Mouse (Mus musculus): Measurements from ENCODE around the gene Cacna1i. TPM values are rescaled to one million over a fixed set of nuclear protein-coding genes. Genes with fewer than 3 reads are reported as not detected.
A peak's percentile ranks its signal among the peaks of the same experiment; 100 is the strongest.

The Cacna1i gene
- total RNA-seq, 2 experiments from 2014 or later, result 0.28 to 0.46 TPM

DNA sequence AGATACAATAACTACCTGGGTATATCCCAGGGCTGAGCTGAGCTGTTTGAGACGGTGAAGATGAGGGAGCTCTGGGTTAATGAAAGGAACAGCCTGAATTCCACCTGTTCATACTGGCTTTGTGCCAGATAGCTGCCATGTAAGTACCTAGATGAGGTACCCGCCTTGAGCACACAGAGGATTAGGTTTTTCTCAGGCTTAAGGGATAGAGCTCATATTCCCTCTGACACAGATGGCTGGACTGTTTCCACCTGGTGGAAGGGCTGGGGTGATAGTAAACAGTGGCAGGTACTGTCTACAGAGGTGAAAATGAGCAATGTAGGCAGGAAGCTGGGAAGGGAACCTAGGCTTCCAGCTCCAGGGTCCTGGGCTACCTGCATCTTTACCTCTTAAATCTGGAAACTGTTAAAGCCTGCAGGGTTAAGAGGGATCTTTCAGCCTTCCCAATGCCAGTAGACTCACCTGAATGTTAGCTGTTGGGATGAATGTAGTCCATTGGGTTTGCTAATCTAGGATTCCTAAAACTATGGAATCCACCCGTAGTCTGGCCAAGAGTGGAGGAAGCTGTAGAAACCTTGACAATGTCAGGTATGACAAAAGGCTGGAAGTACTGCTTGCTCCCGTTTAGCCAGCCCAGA, 29.3 kb upstream of the Cacna1i start:
- peak overlapping the region; percentile 78 for H3K4me3 ChIP-seq
- peak; percentile 60 for DNase-seq
- intact Hi-C loops (cut with DNase I), result no loop called here
- peak overlapping the region; percentile 99 for H3K27ac ChIP-seq
- TF ChIP-seq CTCF (IDR thresholded peaks at IDR 0.05), result no peak

DNA sequence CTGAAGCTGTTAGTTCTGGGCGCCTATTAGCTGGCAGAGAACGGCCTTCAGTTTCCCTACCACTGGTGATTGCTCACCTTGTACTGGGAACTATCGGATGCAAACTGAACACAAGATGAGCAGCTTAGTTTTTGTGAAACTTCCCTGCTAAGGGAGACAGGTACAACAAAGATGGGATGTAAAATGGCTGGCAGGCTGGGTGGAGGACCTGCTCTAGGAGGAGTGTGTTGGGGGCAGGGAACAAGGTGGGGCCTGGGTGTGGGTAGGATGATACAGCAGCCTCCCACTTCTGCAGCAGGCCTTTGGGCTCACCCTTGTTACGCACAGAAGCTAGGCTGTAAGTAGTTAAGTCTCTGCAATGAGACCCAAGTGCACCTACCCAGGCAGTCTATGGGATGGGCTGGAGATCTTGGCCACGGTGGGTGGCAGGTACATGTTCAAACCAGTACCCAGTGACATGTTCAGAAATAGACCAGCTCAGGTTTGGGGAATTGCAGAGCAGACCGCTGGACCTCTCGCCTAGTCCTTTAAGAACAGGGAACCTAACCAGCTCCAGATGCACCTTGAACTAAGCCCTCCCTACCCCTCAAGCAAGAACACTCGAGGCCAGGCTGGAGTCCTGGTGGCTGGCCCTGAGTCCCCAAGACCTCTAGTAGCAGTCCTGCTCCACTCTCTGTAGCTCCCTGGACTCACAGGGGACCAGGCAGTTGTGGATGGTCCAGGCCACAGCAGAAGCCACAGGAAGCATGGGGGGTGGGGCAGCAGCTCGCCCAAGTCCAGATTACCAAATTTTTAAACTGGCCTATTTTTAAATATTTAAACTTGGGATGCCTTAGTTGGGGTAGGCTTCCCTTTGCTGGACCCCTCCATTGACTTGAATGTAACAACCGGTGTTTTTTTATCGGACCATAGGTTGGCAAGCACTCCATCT, 28.5 kb upstream of the Cacna1i start:
- H3K27ac ChIP-seq, result peak overlapping the region; percentile 99
- DNase-seq, result no peak
- intact Hi-C loops (cut with DNase I), result no loop called here
- no peak for TF ChIP-seq CTCF (IDR thresholded peaks at IDR 0.05)
- peak overlapping the region; percentile 78 for H3K4me3 ChIP-seq

DNA sequence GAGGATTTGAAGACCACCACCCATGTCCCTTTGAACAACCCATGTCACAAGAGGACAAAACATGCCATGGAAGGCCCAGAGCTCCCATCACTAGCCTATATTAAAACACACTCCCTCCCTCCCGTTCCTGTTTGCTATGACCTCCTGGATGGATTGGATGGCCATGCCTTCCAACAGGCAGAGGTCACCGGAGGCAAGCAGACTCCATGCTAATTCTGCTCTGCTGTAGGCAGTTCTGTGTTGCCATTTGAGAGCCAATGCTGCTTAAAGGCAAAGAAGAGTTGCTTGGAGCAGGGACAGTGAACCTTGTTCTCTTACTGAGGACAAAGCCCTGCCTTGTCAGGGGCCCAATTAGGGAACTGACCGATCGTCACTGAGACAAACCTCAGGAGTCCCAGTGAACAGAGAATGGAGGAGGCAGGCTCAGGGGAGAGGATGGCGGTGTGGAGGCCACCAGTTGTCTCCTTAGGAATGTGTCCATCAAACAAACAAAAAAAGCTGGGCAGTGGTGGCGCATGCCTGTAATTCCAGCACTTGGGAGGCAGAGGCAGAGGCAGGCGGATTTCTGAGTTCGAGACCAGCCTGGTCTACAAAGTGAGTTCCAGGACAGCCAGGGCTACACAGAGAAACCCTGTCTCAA, 27.5 kb upstream of the Cacna1i start:
- intact Hi-C loops (cut with DNase I), result loop anchor here (5.0 kb wide), 1 partner anchor 443 kb away; no protein-coding TSS in a partner anchor
- DNase-seq, result no peak
- H3K4me3 ChIP-seq, result no peak overlapping the region

DNA sequence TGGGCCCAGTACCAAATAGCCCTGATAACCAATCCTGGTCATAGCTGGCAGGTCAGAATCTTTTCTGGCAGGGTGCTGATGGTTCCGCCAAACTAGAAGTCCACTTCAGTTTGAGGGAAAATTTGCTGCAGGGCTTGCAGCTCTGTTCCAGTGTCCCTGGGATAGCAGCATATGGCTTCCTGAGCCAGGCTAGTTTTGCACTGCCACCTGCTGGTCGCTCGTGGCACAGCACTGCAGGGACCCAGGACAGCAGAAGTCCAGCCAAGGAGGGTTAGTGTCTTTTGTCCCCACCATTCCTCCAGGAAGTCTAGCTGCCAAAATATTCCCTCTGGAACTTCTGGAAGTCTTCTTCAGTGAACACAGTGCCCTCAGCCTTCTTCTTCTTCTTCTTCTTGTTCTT, 26.4 kb upstream of the Cacna1i start:
- intact Hi-C loops (cut with DNase I), result loop anchor here (1.0 to 5.0 kb wide), 2 partner anchors 35 to 442 kb away; no protein-coding TSS in a partner anchor
- peak; percentile 88 for DNase-seq

More for the DNA sequence above, 27.5 kb upstream of the Cacna1i start:
- TF ChIP-seq CTCF (IDR thresholded peaks at IDR 0.05), result no peak
- H3K27ac ChIP-seq, result peak overlapping the region; percentile 99; the same call in 1 of the 2 replicates

GRCm38 (mm10) chr15:80261100-80261499, 25.9 kb upstream of the Cacna1i start:
- no peak overlapping the region for H3K27ac ChIP-seq
- DNase-seq, result no peak
- no peak for TF ChIP-seq CTCF (IDR thresholded peaks at IDR 0.05)
- intact Hi-C loops (cut with DNase I), result loop anchor here (1.0 to 5.0 kb wide), 2 partner anchors 36 to 441 kb away; no protein-coding TSS in a partner anchor
- H3K4me3 ChIP-seq, result no peak overlapping the region

More for the DNA sequence above, 26.4 kb upstream of the Cacna1i start:
- Histone ChIP-seq H3K4me3 (no peak overlapping the region), H3K27ac (peak overlapping the region; percentile 52)
- peak; percentile 98 for TF ChIP-seq CTCF (IDR thresholded peaks at IDR 0.05)

- TF ChIP-seq CTCF (IDR thresholded peaks at IDR 0.05), result no peak
- intact Hi-C loops (cut with DNase I), result loop anchor here (5.0 kb wide), 1 partner anchor 438 kb away; no protein-coding TSS in a partner anchor
- H3K27ac ChIP-seq, result peak within 1 kb of the TSS; percentile 89
- peak within 1 kb of the TSS; percentile 98 for H3K4me3 ChIP-seq
- peak; percentile 91 for DNase-seq
Observed at GRCm38 (mm10) chr15:80263610-80264575, 23.1 kb upstream of the Cacna1i start, which contains the start of gene Rps19bp1. Rps19bp1 (minus strand) TSS chr15:80264315.

DNA sequence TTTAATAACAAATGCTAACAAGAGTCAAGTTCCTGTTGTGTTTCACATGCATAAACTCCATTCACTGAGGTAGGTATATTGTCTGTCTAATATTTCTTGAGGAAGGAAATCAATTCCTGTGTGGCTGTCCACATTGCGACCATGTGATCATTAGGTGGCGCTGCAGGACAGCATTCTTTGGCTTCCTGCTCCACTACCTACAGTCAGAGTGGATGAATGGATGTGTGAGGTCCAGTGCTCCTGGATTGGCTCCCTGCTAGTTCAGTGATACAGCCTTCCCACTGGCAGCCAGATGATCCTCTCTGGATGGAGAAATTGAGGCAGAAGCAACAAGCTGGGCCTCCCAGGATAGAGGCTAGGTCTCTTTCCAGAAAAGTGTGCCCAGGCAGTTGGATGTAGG, 20.8 kb upstream of the Cacna1i start:
- peak; percentile 83 for TF ChIP-seq CTCF (IDR thresholded peaks at IDR 0.05)
- peak; percentile 72 for DNase-seq
- intact Hi-C loops (cut with DNase I), result loop anchor here (5.0 kb wide), 1 partner anchor 426 kb away; no protein-coding TSS in a partner anchor
- no peak overlapping the region for H3K4me3 ChIP-seq
- no peak overlapping the region for H3K27ac ChIP-seq

- Histone ChIP-seq H3K4me3 (no peak overlapping the region), H3K27ac (no peak overlapping the region)
- no peak for DNase-seq
- no peak for TF ChIP-seq CTCF (IDR thresholded peaks at IDR 0.05)
- intact Hi-C loops (cut with DNase I), result no loop called here
Observed at GRCm38 (mm10) chr15:80271858-80272396, 15.1 kb upstream of the Cacna1i start.

GRCm38 (mm10) chr15:80277107-80277506, 9.9 kb upstream of the Cacna1i start:
- DNase-seq, result no peak
- H3K27ac ChIP-seq, result no peak overlapping the region
- H3K4me3 ChIP-seq, result no peak overlapping the region
- intact Hi-C loops (cut with DNase I), result no loop called here
- TF ChIP-seq CTCF (IDR thresholded peaks at IDR 0.05), result no peak

GRCm38 (mm10) chr15:80277625-80278024, 9.4 kb upstream of the Cacna1i start:
- no peak overlapping the region for H3K27ac ChIP-seq
- peak; percentile 54 for DNase-seq
- intact Hi-C loops (cut with DNase I), result no loop called here
- TF ChIP-seq CTCF (IDR thresholded peaks at IDR 0.05), result no peak
- H3K4me3 ChIP-seq, result no peak overlapping the region

- H3K4me3 ChIP-seq, result no peak overlapping the region
- no peak for TF ChIP-seq CTCF (IDR thresholded peaks at IDR 0.05)
- DNase-seq, result no peak
- H3K27ac ChIP-seq, result no peak overlapping the region
- intact Hi-C loops (cut with DNase I), result no loop called here
Observed at GRCm38 (mm10) chr15:80278121-80278759, 8.8 kb upstream of the Cacna1i start.

Data from gastrocnemius, adult 2 months (tissue).